In genomic region chr2:142633996-142634559, GRCm38 (mm10) we compare ENCODE assay signal across 23 mouse cellular contexts.
DNase-seq lines count a peak whose midpoint lies in the region; ATAC-seq and TF ChIP-seq lines count a peak whose summit lies in the region.
"Had no signal": no experiment of that assay in that cellular context is flagged by ENCODE, and none has a peak within 500 bp of the region (broad histone marks: within the 10 kb centered on the region; RNA-seq: fewer than 3 reads in every experiment).

No protein-coding gene starts in this region.

- no peak overlapping the region for H3K4me3 ChIP-seq in heart, adult 2 months
- H3K4me3 ChIP-seq in midbrain, embryonic 11.5 days (ENCODE audit: low read depth, low read length): no peak overlapping the region
- H3K4me3 ChIP-seq in midbrain, embryonic 15.5 days: no peak overlapping the region
- H3K4me3 ChIP-seq: embryonic facial prominence, embryonic 12.5 days; embryonic facial prominence, embryonic 15.5 days had no signal

- H3K27ac ChIP-seq in heart, adult 2 months: no peak overlapping the region
- H3K27ac ChIP-seq in midbrain, embryonic 11.5 days (ENCODE audit: low read depth, low read length): peak overlapping the region; percentile 57; the same call in 1 of the 2 replicates
- H3K27ac ChIP-seq in midbrain, embryonic 15.5 days: no peak overlapping the region
- H3K27ac ChIP-seq: embryonic facial prominence, embryonic 12.5 days; embryonic facial prominence, embryonic 15.5 days; hindbrain, embryonic 14.5 days; hindbrain, postnatal 0 days had no signal

- H3K79me2 ChIP-seq in heart, adult 2 months (replicated peaks; ENCODE audit: control insufficient read depth, insufficient read depth, low read length): no peaks in the 10 kb centered on the region

- peak; percentile 93 for ATAC-seq in midbrain, embryonic 11.5 days (ENCODE audit: low FRiP score)
- no peak for ATAC-seq in midbrain, embryonic 15.5 days (replicated peaks)
- ATAC-seq: activated CD4-positive, CD25-positive, alpha-beta regulatory T cell, adult 4 months; forebrain, embryonic 14.5 days; hindbrain, postnatal 0 days; inflammation-experienced regulatory T-cells, adult 6 months; intestine, embryonic 16.5 days had no signal

- H3K36me3 ChIP-seq in heart, adult 2 months (ENCODE audit: control insufficient read depth, insufficient read depth, low read length): no peaks in the 10 kb centered on the region
- H3K36me3 ChIP-seq in midbrain, embryonic 11.5 days (ENCODE audit: control insufficient read depth, insufficient read depth, low read length): no peaks in the 10 kb centered on the region
- no peaks in the 10 kb centered on the region for H3K36me3 ChIP-seq in midbrain, embryonic 15.5 days (replicated peaks)
- H3K36me3 ChIP-seq: embryonic facial prominence, embryonic 12.5 days; embryonic facial prominence, embryonic 15.5 days had no signal

- TF ChIP-seq CTCF in heart, adult 2 months (IDR thresholded peaks at IDR 0.05): no peak

- no peak overlapping the region for H3K9ac ChIP-seq in heart, adult 2 months (ENCODE audit: low read depth, low read length)
- H3K9ac ChIP-seq in midbrain, embryonic 11.5 days (ENCODE audit: low read length): no peak overlapping the region
- no peak overlapping the region for H3K9ac ChIP-seq in midbrain, embryonic 15.5 days
- H3K9ac ChIP-seq: embryonic facial prominence, embryonic 12.5 days; embryonic facial prominence, embryonic 15.5 days; hindbrain, embryonic 14.5 days had no signal

- TF ChIP-seq EP300 in heart, adult 2 months (IDR thresholded peaks at IDR 0.05; ENCODE audit: insufficient read depth, low read depth, low read length): no peak

- WGBS in heart, adult 2 months: 89% methylated on average over 6 of the region's 6 CpGs
- 16% methylated on average over 6 of the region's 6 CpGs for WGBS in midbrain, embryonic 11.5 days
- 34% methylated on average over 6 of the region's 6 CpGs for WGBS in midbrain, embryonic 15.5 days

- no peaks in the 10 kb centered on the region for H3K27me3 ChIP-seq in heart, adult 2 months (ENCODE audit: control insufficient read depth, insufficient read depth, low read length)
- H3K27me3 ChIP-seq in midbrain, embryonic 11.5 days (ENCODE audit: control insufficient read depth, insufficient read depth, low read length): peaks cover 11% of the 10 kb centered on the region
- H3K27me3 ChIP-seq in midbrain, embryonic 15.5 days (replicated peaks): no peaks in the 10 kb centered on the region
- H3K27me3 ChIP-seq: embryonic facial prominence, embryonic 12.5 days; embryonic facial prominence, embryonic 15.5 days had no signal

- H3K9me3 ChIP-seq in midbrain, embryonic 11.5 days (ENCODE audit: control insufficient read depth, low read length): no peaks in the 10 kb centered on the region
- H3K9me3 ChIP-seq in midbrain, embryonic 15.5 days: no peaks in the 10 kb centered on the region
- H3K9me3 ChIP-seq: embryonic facial prominence, embryonic 12.5 days; embryonic facial prominence, embryonic 15.5 days had no signal

- no peak for TF ChIP-seq POLR2A in heart, adult 2 months (IDR thresholded peaks at IDR 0.05; ENCODE audit: insufficient read depth, low read depth, low read length)

- H3K4me1 ChIP-seq in heart, adult 2 months (ENCODE audit: control insufficient read depth, insufficient read depth, low read length): no peaks in the 10 kb centered on the region
- peaks cover 22% of the 10 kb centered on the region for H3K4me1 ChIP-seq in midbrain, embryonic 11.5 days (ENCODE audit: control insufficient read depth, insufficient read depth, low read length)
- H3K4me1 ChIP-seq in midbrain, embryonic 15.5 days: 0 out of 2 replicates have a peak, but pooled peaks cover 10% of the 10 kb centered on the region
- H3K4me1 ChIP-seq: embryonic facial prominence, embryonic 12.5 days; embryonic facial prominence, embryonic 15.5 days had no signal

- intact Hi-C loops in heart, adult 2 months (cut with DNase I): no loop called here

- DNase-seq in embryo, embryonic 10 days (ENCODE audit: low spot score): peak; percentile 17
- no peak for DNase-seq in embryo, embryonic 9.5 days (ENCODE audit: extremely low spot score)
- peak; percentile 61 for DNase-seq in heart, adult 11 months
- no peak for DNase-seq in heart, adult 2 months
- peak; percentile 90 for DNase-seq in midbrain, embryonic 11.5 days (ENCODE audit: low spot score, missing footprints)
- peak; percentile 24 for DNase-seq in embryo, embryonic 10.5 days (ENCODE audit: low spot score)
- DNase-seq in adrenal gland, postnatal 10 days: no peak
- DNase-seq: adrenal gland, adult 8-10 months; adrenal gland, postnatal 36 days; cerebellum, adult 18-20 months; cerebellum, adult 9-10 months; cerebellum, postnatal 14 days; gastrocnemius, postnatal 25 days had no signal

- H3K4me2 ChIP-seq in midbrain, embryonic 11.5 days: no peak overlapping the region
- no peak overlapping the region for H3K4me2 ChIP-seq in midbrain, embryonic 15.5 days
- H3K4me2 ChIP-seq: embryonic facial prominence, embryonic 12.5 days; embryonic facial prominence, embryonic 15.5 days; heart, embryonic 11.5 days; hindbrain, embryonic 14.5 days had no signal

Comparison
In these comparisons a context has a peak if more than half of its experiments do, and no peak if none do; other contexts are left out.
1. DNase-seq: peak in embryo, embryonic 10 days (single experiment), heart, adult 11 months (single experiment), midbrain, embryonic 11.5 days (single experiment) and embryo, embryonic 10.5 days (single experiment); none in embryo, embryonic 9.5 days (single experiment), heart, adult 2 months (0 of 2) and adrenal gland, postnatal 10 days (single experiment).